Mouse (Mus musculus): ENCODE measurements around the gene Oat. TPM values are rescaled to one million over a fixed set of nuclear protein-coding genes. Genes with fewer than 3 reads are reported as not detected.
A peak's percentile ranks its signal among the peaks of the same experiment; 100 is the strongest.

Gene Oat
- polyA plus RNA-seq, 1 experiment from 2014 or later: 98.6 TPM

DNA sequence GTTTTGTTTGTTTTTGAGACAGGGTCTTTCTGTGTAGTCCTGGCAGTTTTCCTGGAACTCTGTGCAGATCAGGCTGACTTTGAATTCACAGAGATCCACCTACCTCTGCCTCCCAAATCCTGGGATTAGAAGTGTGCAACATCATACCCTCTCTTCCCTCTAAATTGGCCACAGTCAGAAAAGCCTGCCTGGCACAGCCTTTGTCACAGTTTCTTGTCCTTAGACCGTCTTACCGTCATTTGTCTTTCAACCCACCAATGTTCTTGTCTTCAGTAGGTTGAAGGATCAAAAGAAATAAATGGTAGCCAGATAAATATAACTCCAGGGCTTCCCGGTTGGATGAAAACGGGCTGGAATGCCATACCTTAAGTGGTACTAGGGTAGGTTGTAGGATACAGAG, 28.5 kb upstream of the Oat start:
- 86% methylated on average over 4 of the region's 4 CpGs for WGBS
- Histone ChIP-seq H3K4me1 (peaks cover 9% of the 10 kb centered on the region), H3K9me3 (no peaks in the 10 kb centered on the region), H3K4me2 (replicated peaks) (no peak overlapping the region), H3K27ac (no peak overlapping the region), H3K4me3 (no peak overlapping the region), H3K36me3 (no peaks in the 10 kb centered on the region), H3K27me3 (replicated peaks) (peaks cover 31% of the 10 kb centered on the region), H3K9ac (no peak overlapping the region)
- no peak for ATAC-seq (ENCODE audit: low FRiP score, low read depth)

DNA sequence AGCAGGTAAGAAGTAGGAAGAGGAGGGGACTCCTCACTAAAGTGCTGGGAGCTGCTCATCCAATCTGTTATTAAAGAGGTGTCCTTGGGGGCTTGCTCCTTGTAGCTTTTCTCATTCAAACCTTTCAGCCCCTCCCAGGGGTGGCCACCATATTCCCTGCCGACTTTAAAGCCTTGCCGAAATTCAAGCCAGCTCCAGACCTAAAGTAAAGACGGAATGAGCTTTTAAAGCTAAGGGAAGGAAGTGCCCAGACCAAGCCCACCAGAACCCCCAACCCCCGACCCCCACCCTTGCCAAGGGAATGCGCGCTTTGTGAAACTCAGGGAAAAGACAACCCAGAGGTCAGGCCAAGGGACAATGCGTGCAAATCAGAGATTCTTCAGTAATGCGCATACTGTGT, 24.7 kb upstream of the Oat start:
- no peak for ATAC-seq (ENCODE audit: low FRiP score, low read depth)

DNA sequence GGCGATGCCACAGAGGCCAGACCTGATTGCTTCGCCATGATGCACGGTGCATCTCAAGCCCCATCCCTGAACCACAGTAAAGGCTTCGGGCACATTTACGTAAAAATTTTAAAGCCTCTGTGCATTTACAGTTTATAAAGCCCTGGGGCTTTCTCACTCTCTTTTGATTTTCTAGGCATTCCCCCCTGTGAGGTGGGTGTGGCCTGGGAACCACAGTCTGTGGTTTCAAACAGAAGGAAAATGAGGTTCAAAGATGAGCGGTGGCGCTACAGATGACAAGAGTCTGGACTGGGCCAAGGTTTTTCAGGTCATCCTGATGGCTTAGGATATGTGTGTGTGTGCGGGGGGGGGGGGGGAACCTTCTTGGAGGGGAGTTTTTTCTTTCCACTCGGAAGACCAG, 23.8 kb upstream of the Oat start:
- no peaks in the 10 kb centered on the region for H3K9me3 ChIP-seq
- peak overlapping the region; percentile 78 for H3K4me2 ChIP-seq (replicated peaks)
- 3% methylated on average over 9 of the region's 9 CpGs for WGBS
- no peak overlapping the region for H3K9ac ChIP-seq
- peaks cover 33% of the 10 kb centered on the region for H3K4me1 ChIP-seq
- H3K27ac ChIP-seq: no peak overlapping the region
- ATAC-seq (ENCODE audit: low FRiP score, low read depth): no peak
- no peaks in the 10 kb centered on the region for H3K36me3 ChIP-seq
- peaks cover 75% of the 10 kb centered on the region for H3K27me3 ChIP-seq (replicated peaks)
- peak overlapping the region; percentile 32 for H3K4me3 ChIP-seq

More for the DNA sequence above, 24.7 kb upstream of the Oat start:
- H3K4me1 ChIP-seq: peaks cover 33% of the 10 kb centered on the region
- 9% methylated on average over 8 of the region's 8 CpGs for WGBS
- H3K4me3 ChIP-seq: no peak overlapping the region
- H3K36me3 ChIP-seq: no peaks in the 10 kb centered on the region
- no peaks in the 10 kb centered on the region for H3K9me3 ChIP-seq
- H3K27me3 ChIP-seq (replicated peaks): peaks cover 68% of the 10 kb centered on the region
- H3K4me2 ChIP-seq (replicated peaks): no peak overlapping the region
- no peak overlapping the region for H3K9ac ChIP-seq
- no peak overlapping the region for H3K27ac ChIP-seq

DNA sequence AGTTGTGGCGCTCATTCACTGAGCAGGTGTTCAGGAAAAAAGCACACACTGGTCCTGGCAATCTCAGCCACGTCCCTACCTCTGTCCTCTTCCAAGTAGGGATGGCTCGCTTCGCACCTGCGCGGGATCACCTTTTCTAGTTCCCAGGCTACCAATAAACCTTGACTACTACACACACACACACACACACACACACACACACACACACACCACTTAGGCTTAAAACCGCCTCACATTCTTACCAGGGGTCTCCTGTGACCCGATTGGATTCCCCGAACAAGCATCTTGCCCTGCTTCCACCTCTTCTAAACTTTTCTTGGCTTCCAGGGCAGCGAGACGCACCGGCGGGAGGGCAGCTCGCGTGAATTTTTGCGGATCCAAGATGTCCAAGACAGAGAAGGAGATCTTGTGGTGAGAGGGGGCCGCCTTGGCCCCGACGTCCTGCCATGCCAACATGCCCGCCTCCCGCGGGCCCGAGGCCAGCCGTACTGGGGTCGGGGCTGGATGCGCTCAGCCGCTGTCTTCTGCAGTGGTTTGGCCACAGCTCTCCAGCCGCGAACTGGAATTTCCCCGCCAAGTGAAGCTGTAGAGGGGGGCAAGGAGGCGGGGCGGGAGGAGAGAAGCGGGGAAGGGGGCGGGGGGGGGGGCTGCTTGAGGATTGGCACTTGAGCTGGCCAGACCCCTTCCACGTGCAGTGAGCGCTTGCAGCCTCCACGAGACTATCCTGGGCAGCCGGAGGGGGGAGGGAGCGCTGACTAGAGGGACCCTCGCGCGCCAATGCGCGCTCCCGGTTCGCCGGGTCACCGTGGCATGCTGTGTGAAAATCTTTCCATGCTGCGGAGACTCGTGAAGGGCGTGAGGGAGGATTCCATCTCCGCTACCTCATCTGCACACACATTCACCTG, 23.1 kb upstream of the Oat start, which contains the start of gene Nkx1-2:
Nkx1-2 (minus strand) TSS at position 567 of the 905 bp plus-strand sequence.
- Histone ChIP-seq H3K4me2 (replicated peaks) (peak within 1 kb of the TSS; percentile 78), H3K9ac (0 out of 2 replicates have a peak within 1 kb of the TSS, but pooled peaks have one; percentile 23), H3K4me3 (peak within 1 kb of the TSS; percentile 32), H3K27me3 (replicated peaks) (peaks cover 77% of the 10 kb centered on the region), H3K27ac (no peak within 1 kb of the TSS), H3K4me1 (peaks cover 33% of the 10 kb centered on the region), H3K9me3 (no peaks in the 10 kb centered on the region), H3K36me3 (no peaks in the 10 kb centered on the region)
- 0 out of 2 replicates have a peak, but pooled peaks have one; percentile 21 for ATAC-seq (ENCODE audit: low FRiP score, low read depth)
- WGBS: under 1% methylated on average over 47 of the region's 52 CpGs

DNA sequence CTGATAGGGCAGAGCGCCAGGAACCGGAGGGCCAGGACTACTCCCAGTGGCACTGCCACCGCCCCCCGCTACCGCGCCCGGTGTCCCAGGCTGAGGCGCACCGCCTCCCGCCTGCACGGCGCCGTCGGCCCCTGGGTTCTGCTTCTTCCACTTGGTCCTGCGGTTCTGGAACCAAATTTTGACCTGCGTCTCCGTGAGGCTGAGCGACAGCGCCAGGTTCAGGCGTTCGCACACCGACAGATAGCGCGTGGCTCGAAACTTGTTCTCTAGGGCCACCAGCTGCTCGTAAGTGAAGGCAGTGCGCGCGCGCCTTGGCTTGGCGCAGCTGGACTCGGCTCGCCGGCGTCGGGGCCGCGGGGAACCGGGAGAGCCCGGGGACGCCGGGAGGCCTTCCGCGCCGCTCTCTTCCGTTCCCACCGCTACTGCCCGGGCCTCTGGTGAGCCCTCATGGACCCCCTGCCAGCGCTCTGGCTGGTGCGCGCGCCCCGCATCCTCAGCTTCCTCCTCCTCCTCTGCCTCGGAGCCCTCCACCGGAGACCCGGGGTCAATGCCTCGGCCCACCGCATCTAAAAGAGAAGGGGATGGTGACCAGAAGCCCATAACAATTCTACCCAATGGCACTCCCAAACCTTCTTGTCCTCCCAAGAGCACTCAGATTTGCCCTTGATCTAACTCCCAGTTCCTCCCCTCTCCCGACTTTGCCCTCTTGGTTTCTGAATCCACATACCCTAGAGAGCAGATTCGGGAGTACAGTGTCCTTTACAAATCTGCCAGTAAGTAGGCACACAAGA, 21.2 kb upstream of the Oat start:
- H3K27ac ChIP-seq: no peak overlapping the region

DNA sequence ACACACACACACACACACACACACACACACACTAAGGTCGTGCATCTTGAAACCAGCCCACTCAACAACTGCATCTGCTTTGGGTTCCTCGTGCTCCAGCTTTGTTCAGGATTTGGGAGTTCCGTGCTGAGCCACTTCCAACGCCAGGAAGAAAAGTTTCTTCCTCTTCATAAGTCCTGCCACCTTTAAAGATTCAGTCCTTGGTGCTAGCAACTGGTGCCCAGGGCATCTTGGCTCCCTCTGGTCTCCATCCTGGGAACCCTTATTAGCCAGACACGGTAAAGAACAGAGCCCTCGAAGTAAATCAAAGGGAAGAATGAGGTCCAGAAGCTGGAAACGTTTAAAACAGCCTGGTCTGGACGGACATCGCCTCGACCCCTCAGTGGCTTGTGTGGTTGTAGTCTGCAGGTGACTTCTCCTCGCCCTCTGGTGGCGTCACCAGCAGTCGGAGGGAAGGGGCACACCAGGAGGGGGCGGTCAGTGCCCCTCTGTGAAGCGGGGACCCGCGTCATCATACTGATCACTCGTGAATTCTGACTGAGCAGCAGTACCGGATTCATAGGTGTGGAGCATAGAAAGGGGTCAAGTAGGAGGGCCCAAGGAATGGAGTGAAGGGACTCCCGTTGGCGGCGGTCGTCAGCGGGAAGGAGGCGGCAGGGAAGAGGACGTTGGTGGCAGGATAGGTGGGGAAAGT, 20.5 kb upstream of the Oat start:
- Histone ChIP-seq H3K9me3 (no peaks in the 10 kb centered on the region), H3K27ac (no peak overlapping the region), H3K4me1 (peaks cover 33% of the 10 kb centered on the region), H3K27me3 (replicated peaks) (peaks cover 66% of the 10 kb centered on the region), H3K4me3 (peak overlapping the region; percentile 41), H3K4me2 (replicated peaks) (peak overlapping the region; percentile 85), H3K9ac (peak overlapping the region; percentile 26; the same call in 1 of the 2 replicates), H3K36me3 (no peaks in the 10 kb centered on the region)
- ATAC-seq (ENCODE audit: low FRiP score, low read depth): no peak
- WGBS: 5% methylated on average over 26 of the region's 26 CpGs

More for the DNA sequence above, 21.2 kb upstream of the Oat start:
- ATAC-seq (ENCODE audit: low FRiP score, low read depth): no peak
- H3K9ac ChIP-seq: peak overlapping the region; percentile 26; the same call in 1 of the 2 replicates
- WGBS: under 1% methylated on average over 60 of the region's 60 CpGs
- no peaks in the 10 kb centered on the region for H3K36me3 ChIP-seq
- H3K4me1 ChIP-seq: peaks cover 33% of the 10 kb centered on the region
- H3K4me3 ChIP-seq: peak overlapping the region; percentile 41
- peak overlapping the region; percentile 85 for H3K4me2 ChIP-seq (replicated peaks)
- no peaks in the 10 kb centered on the region for H3K9me3 ChIP-seq
- H3K27me3 ChIP-seq (replicated peaks): peaks cover 72% of the 10 kb centered on the region

DNA sequence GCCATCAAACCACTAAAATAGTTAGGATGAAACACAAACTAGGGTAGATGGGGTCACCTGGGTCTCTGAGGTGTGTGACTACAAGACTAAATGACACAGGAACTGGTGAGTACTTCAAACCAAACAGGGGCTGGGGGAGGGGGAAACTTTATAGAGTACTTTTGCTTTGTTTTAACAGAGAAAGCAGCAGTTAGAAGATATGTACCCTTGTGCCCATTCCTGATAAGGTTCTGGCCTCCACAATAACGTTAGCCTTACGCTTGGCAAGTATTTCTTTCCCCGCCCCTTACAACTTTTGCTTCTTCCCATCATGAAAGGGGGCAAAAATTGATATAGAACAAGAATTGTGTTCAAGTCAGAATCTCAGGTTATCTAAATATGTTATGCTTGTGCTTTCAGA, 19.6 kb upstream of the Oat start:
- H3K4me3 ChIP-seq: no peak overlapping the region
- WGBS: 80% methylated on average over 3 of the region's 3 CpGs
- no peak overlapping the region for H3K4me2 ChIP-seq (replicated peaks)
- H3K9ac ChIP-seq: no peak overlapping the region
- no peaks in the 10 kb centered on the region for H3K9me3 ChIP-seq
- no peaks in the 10 kb centered on the region for H3K36me3 ChIP-seq
- peaks cover 33% of the 10 kb centered on the region for H3K4me1 ChIP-seq
- ATAC-seq (ENCODE audit: low FRiP score, low read depth): no peak
- H3K27ac ChIP-seq: no peak overlapping the region
- H3K27me3 ChIP-seq (replicated peaks): peaks cover 57% of the 10 kb centered on the region

DNA sequence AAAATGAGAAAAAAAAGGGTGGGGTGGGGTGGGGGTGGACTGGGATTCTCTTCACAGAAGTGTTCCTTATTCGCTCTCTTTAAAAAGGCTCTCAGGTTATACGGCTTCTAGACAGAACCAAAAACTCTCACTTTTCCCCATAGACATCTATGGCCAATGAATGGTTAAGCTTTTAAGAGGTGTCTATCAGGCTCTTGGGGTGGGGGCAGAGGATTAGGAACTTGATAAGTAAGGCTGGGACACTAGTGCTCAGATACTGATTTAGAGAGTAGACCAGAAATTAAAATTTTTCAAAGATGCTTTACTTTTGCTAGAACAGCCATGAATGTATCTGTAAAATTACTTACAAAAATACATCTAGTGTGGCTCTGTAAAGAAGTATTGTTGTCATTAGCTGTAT, 18.1 kb upstream of the Oat start:
- no peak for ATAC-seq (ENCODE audit: low FRiP score, low read depth)
- Histone ChIP-seq H3K36me3 (no peaks in the 10 kb centered on the region), H3K9me3 (no peaks in the 10 kb centered on the region), H3K4me2 (replicated peaks) (no peak overlapping the region), H3K4me1 (peaks cover 20% of the 10 kb centered on the region), H3K4me3 (no peak overlapping the region), H3K27me3 (replicated peaks) (peaks cover 43% of the 10 kb centered on the region), H3K27ac (no peak overlapping the region), H3K9ac (no peak overlapping the region)
- WGBS: 82% methylated on average over 2 of the region's 2 CpGs

DNA sequence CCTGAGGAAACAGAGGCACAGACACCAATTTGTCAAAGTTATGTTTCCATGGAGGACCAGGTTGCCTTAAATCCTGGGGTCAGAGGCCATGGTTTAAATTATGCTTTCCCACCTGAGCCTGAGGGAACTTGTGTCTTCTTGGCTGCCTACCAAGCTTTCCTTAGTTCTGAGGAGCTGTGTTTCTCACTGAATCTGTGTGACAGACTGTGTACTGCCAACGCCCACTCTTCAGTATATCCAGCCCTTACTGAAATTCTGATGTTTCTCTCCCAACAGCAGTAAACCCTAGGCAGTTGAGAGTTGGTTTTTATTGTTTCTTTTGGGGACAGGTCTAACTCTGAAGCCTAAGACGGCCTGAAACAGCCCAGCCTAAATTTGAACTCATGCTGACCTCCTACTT, 17.6 kb upstream of the Oat start:
- WGBS: 57% methylated on average over 2 of the region's 2 CpGs
- no peaks in the 10 kb centered on the region for H3K36me3 ChIP-seq
- H3K9me3 ChIP-seq: no peaks in the 10 kb centered on the region
- no peak overlapping the region for H3K4me3 ChIP-seq
- H3K4me2 ChIP-seq (replicated peaks): no peak overlapping the region
- no peak for ATAC-seq (ENCODE audit: low FRiP score, low read depth)
- H3K9ac ChIP-seq: no peak overlapping the region
- peaks cover 37% of the 10 kb centered on the region for H3K27me3 ChIP-seq (replicated peaks)
- H3K4me1 ChIP-seq: peaks cover 15% of the 10 kb centered on the region
- H3K27ac ChIP-seq: no peak overlapping the region

DNA sequence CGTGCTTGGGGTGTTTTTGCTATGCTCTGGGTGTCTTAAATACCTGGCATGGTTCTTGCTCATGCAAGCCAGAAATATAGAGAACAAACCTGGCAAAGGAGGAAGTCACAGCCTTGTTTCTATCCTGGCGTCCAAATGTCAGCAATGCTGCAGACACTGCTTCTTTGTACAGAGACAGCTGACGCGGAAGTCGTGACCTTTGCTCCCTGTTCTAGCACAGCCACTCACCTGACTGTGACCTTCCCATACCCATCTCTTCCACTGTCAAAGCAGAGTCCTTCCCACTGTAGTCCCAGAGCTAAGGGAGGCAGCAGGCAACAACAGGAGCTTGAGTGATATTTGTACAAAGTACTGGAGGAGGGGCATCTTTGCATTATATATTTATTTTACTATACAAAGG, 13.4 kb upstream of the Oat start:
- no peak overlapping the region for H3K27ac ChIP-seq
- no peaks in the 10 kb centered on the region for H3K27me3 ChIP-seq (replicated peaks)
- no peak for ATAC-seq (ENCODE audit: low FRiP score, low read depth)
- WGBS: 62% methylated on average over 5 of the region's 5 CpGs
- H3K9ac ChIP-seq: no peak overlapping the region
- no peaks in the 10 kb centered on the region for H3K36me3 ChIP-seq
- H3K4me2 ChIP-seq (replicated peaks): no peak overlapping the region
- H3K4me1 ChIP-seq: no peaks in the 10 kb centered on the region
- no peak overlapping the region for H3K4me3 ChIP-seq
- no peaks in the 10 kb centered on the region for H3K9me3 ChIP-seq

DNA sequence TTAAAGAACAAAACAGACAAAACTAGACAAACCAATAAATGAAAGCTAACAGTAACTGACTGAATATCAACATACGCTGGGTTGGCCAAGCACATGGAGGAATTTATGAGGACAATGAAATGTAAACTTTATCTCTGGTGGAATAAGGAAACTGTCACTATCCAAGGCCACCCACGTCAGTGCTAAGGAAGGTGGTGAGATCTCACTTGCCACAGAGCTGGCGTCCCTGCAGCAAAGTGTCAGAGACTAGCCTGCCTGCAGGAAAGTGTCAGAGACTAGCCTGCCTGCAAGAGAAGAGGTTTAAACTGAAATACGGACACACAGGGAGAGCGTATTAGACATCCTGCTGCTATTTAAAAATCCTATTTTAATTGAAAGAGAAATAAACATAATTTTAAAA, 11.0 kb upstream of the Oat start:
- H3K36me3 ChIP-seq: no peaks in the 10 kb centered on the region
- H3K4me2 ChIP-seq (replicated peaks): no peak overlapping the region
- ATAC-seq (ENCODE audit: low FRiP score, low read depth): no peak
- H3K4me3 ChIP-seq: no peak overlapping the region
- H3K9ac ChIP-seq: no peak overlapping the region
- H3K27ac ChIP-seq: no peak overlapping the region
- no peaks in the 10 kb centered on the region for H3K9me3 ChIP-seq
- 77% methylated on average over 5 of the region's 5 CpGs for WGBS
- H3K4me1 ChIP-seq: no peaks in the 10 kb centered on the region
- H3K27me3 ChIP-seq (replicated peaks): no peaks in the 10 kb centered on the region

Data from neural tube, embryonic 12.5 days (tissue).